ENCODE assay signal across 9 mouse cellular contexts in the genomic region with DNA sequence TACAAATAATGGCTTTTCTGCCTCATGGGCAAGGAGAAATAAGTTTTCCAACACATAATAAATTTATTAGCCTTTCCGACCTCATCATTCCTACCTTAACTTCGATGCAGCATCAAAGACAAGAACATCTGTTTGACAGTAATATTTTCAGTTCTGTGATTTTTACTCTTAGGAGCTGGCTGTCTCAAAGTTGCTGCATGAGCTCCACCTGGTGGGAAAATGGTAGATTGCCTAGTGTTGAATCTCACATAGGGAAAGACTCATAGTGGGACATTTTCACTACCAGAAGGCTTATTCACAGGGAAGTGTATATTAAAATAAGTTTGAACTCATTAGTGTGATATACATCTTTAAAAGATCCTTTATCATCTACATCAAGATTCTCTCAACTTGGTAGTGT.
DNase-seq lines count a peak whose midpoint lies in the region; ATAC-seq and TF ChIP-seq lines count a peak whose summit lies in the region.
"Had no signal": no experiment of that assay in that cellular context is flagged by ENCODE, and none has a peak within 500 bp of the region (broad histone marks: within the 10 kb centered on the region; RNA-seq: fewer than 3 reads in every experiment).

No protein-coding gene starts in this region.

- no peak overlapping the region for H3K4me3 ChIP-seq in lung, postnatal 0 days (ENCODE audit: low read depth, low read length)
- H3K4me3 ChIP-seq in lung, adult 2 months (replicated peaks; ENCODE audit: extremely low read depth, low read depth, low read length) = no peak overlapping the region
- H3K4me3 ChIP-seq in embryonic facial prominence, embryonic 10.5 days = no peak overlapping the region
- no peak overlapping the region for H3K4me3 ChIP-seq in liver, postnatal 0 days (ENCODE audit: low read depth, low read length)
- H3K4me3 ChIP-seq: megakaryocyte, embryonic 14.5 days had no signal

- no peak for TF ChIP-seq EP300 in lung, postnatal 0 days (IDR thresholded peaks at IDR 0.05)
- no peak for TF ChIP-seq EP300 in liver, postnatal 0 days (IDR thresholded peaks at IDR 0.05; ENCODE audit: low read depth)

- H3K4me2 ChIP-seq in lung, postnatal 0 days (replicated peaks; ENCODE audit: low read depth, low read length) = no peak overlapping the region
- H3K4me2 ChIP-seq in liver, postnatal 0 days (ENCODE audit: low read depth, low read length) = no peak overlapping the region

- no peak for ATAC-seq in lung, postnatal 0 days
- ATAC-seq in liver, postnatal 0 days = no peak
- ATAC-seq in monocyte, adult 5-6 weeks (replicated peaks; ENCODE audit: insufficient number of reproducible peaks, low FRiP score, low TSS enrichment, poor library complexity, severe bottlenecking) = no peak

- TF ChIP-seq POLR2A in lung, adult 2 months (IDR thresholded peaks at IDR 0.05; ENCODE audit: borderline replicate concordance, extremely low read depth, low read depth, low read length) = no peak

- H3K4me1 ChIP-seq in lung, postnatal 0 days (ENCODE audit: insufficient read depth, low read depth, low read length) = no peaks in the 10 kb centered on the region
- no peaks in the 10 kb centered on the region for H3K4me1 ChIP-seq in lung, adult 2 months (ENCODE audit: control insufficient read depth, insufficient read depth, low read length)
- no peaks in the 10 kb centered on the region for H3K4me1 ChIP-seq in embryonic facial prominence, embryonic 10.5 days
- no peaks in the 10 kb centered on the region for H3K4me1 ChIP-seq in liver, postnatal 0 days (ENCODE audit: insufficient read depth)
- H3K4me1 ChIP-seq: megakaryocyte, embryonic 14.5 days had no signal

- no peaks in the 10 kb centered on the region for H3K36me3 ChIP-seq in lung, postnatal 0 days (ENCODE audit: insufficient read depth, low read length)
- H3K36me3 ChIP-seq in embryonic facial prominence, embryonic 10.5 days (replicated peaks) = no peaks in the 10 kb centered on the region
- no peaks in the 10 kb centered on the region for H3K36me3 ChIP-seq in liver, postnatal 0 days (replicated peaks; ENCODE audit: insufficient read depth, low read length)

- TF ChIP-seq CTCF in lung, postnatal 0 days (IDR thresholded peaks at IDR 0.05) = peak; percentile 70
- no peak for TF ChIP-seq CTCF in lung, adult 2 months (IDR thresholded peaks at IDR 0.05; ENCODE audit: insufficient read depth, low read length)
- peak; percentile 60 for TF ChIP-seq CTCF in liver, postnatal 0 days (IDR thresholded peaks at IDR 0.05; ENCODE audit: low read depth)

- no peaks in the 10 kb centered on the region for H3K9me3 ChIP-seq in lung, postnatal 0 days (ENCODE audit: low read length)
- H3K9me3 ChIP-seq in embryonic facial prominence, embryonic 10.5 days = no peaks in the 10 kb centered on the region
- H3K9me3 ChIP-seq in liver, postnatal 0 days (ENCODE audit: low read length) = no peaks in the 10 kb centered on the region
- H3K9me3 ChIP-seq: megakaryocyte, embryonic 14.5 days had no signal

- WGBS in lung, postnatal 0 days = 15% methylated on average over 2 of the region's 2 CpGs
- 15% methylated on average over 2 of the region's 2 CpGs for WGBS in lung, adult 2 months
- WGBS in embryonic facial prominence, embryonic 10.5 days = 41% methylated on average over 2 of the region's 2 CpGs
- 34% methylated on average over 2 of the region's 2 CpGs for WGBS in liver, postnatal 0 days (ENCODE audit: insufficient replicate concordance)

- DNase-seq in lung, postnatal 0 days (ENCODE audit: low spot score) = peak; percentile 43
- DNase-seq in lung, adult 2 months = no peak
- DNase-seq in adrenal gland, adult 8-10 months = peak; percentile 3
- peak; percentile 43 for DNase-seq in embryonic facial prominence, embryonic 10.5 days (ENCODE audit: low spot score)
- peak; percentile 77 for DNase-seq in kidney, postnatal 10 days
- DNase-seq in liver, postnatal 0 days = peak; percentile 18
- DNase-seq in urinary bladder, postnatal 4 days (ENCODE audit: low spot score in 2 of 2) = no peak

- H3K27ac ChIP-seq in lung, postnatal 0 days (ENCODE audit: low read length) = no peak overlapping the region
- H3K27ac ChIP-seq in embryonic facial prominence, embryonic 10.5 days (replicated peaks) = no peak overlapping the region
- H3K27ac ChIP-seq in liver, postnatal 0 days (ENCODE audit: low read depth) = no peak overlapping the region

- H3K9ac ChIP-seq in lung, postnatal 0 days (replicated peaks; ENCODE audit: low read depth) = no peak overlapping the region
- H3K9ac ChIP-seq in liver, postnatal 0 days (replicated peaks) = no peak overlapping the region

- H3K27me3 ChIP-seq in lung, postnatal 0 days (replicated peaks; ENCODE audit: insufficient read depth, low read length) = no peaks in the 10 kb centered on the region
- no peaks in the 10 kb centered on the region for H3K27me3 ChIP-seq in embryonic facial prominence, embryonic 10.5 days (replicated peaks; ENCODE audit: low read depth, poor library complexity, severe bottlenecking)
- no peaks in the 10 kb centered on the region for H3K27me3 ChIP-seq in liver, postnatal 0 days (ENCODE audit: insufficient read depth, low read length)
- H3K27me3 ChIP-seq: megakaryocyte, embryonic 14.5 days had no signal

Comparison
In these comparisons a context has a peak if more than half of its experiments do, and no peak if none do; other contexts are left out.
1. DNase-seq: peak in lung, postnatal 0 days (single experiment), adrenal gland, adult 8-10 months (single experiment), embryonic facial prominence, embryonic 10.5 days (single experiment), kidney, postnatal 10 days (single experiment) and liver, postnatal 0 days (single experiment); none in lung, adult 2 months (single experiment) and urinary bladder, postnatal 4 days (0 of 2).